Mouse (Mus musculus) stomach, adult 2 months (tissue): Measurements from ENCODE around the gene St13. TPM values are rescaled to one million over a fixed set of nuclear protein-coding genes. Genes with fewer than 3 reads are reported as not detected.

Experiments
- polyA plus RNA-seq: library from polyadenylated mRNA; depleted of rRNA; stranded (reverse); fragments of >200 nt; gene quantifications from 2 replicates; pipeline ENCODE4 v1.2.3, GENCODE M21; 2012; rRNA removed

The St13 gene
- polyA plus RNA-seq = 6.7 and 7.9 TPM in 2 replicates

DNA sequence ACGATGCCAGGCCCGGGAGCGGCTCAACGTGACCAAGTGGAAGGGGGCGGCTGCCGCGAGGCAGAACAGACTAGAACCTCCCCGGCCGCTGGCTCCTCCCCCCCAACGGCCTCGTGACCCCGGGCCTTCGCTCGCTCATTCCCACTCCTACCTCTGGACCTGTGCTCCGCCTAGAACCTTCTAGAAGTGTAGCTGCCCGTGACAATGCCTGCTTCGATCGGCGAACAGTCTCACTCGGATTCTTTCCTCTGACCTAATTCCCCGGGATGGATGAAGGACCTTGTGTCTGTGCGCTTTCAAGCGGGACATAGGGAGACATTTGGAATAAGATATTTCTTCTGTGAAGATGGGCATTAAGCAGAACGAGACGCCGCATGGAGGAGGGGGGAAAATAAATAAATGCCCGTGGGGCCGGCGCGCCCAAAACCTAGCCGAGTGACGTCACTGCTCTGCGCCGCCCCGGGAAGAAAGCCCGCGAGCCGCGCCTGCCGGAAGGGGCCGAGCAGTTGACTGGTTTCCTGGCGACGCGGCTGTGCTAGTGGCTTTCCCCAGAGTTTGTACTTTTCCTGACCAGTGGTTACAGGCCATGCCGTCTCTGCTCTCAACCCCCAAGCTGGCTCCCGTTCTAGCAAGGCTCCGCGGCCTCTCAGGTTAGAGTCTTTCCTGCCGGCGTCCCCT is at the start of gene St13, which contains the start of gene Xpnpep3:
TSS of gene St13 (minus strand) at position 440 of the 678 bp plus-strand sequence.
TSS of gene Xpnpep3 (plus strand) at position 501 of the 678 bp plus-strand sequence.

DNA sequence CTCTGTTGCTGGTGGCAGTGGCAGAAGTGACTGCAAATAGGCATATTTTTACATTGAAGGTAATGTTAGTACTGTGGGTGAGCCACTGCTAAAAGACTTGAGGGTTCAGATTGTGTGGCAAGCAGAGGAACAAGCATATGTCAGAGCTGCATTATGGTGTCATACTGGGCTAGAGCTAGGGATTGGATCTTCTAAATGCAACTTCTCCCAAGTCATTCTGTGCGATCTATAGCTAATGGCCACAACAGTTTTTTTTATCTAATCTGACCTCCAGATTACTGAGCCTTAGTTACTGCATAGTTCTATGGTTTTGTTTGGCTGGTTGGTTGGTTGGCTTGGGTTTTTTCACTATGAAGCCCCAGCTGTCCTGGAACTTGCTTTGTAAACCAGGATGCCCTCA is 8.3 kb upstream of the St13 start, which contains the start of gene Dnajb7:
TSS of gene Dnajb7 (minus strand) at position 101 of the 400 bp plus-strand sequence.

GRCm38 (mm10) chr15:81360345-81361021 is 39.4 kb downstream of the St13 start, which contains the start of gene Slc25a17:
Gene Slc25a17, minus strand, starts transcription at chr15:81360812.

Other genes starting within 250 kb of the St13 start
- 28.5 and 31.4 TPM in 2 replicates for gene Mrtfa, start 209.3 kb downstream of the St13 start, polyA plus RNA-seq
- gene Mchr1, start 164.6 kb downstream of the St13 start, polyA plus RNA-seq = 0.94 and 1.3 TPM in 2 replicates
- 8.4 and 9.9 TPM in 2 replicates for gene Slc25a17, start 39.3 kb downstream of the St13 start, polyA plus RNA-seq
- gene Xpnpep3, start 61 bp upstream of the St13 start, polyA plus RNA-seq = 1.8 and 3.3 TPM in 2 replicates
- gene Dnajb7, start 8.2 kb upstream of the St13 start, polyA plus RNA-seq = 0.08 TPM in 1 of 2 replicates, not detected in the other
- 6.5 and 8.2 TPM in 2 replicates for gene Rbx1, start 66.2 kb upstream of the St13 start, polyA plus RNA-seq
- 6.3 and 8.2 TPM in 2 replicates for gene Ep300, start 185.3 kb upstream of the St13 start, polyA plus RNA-seq